Mouse (Mus musculus): ENCODE results near the gene Mrps27. TPM values are rescaled to one million over a fixed set of nuclear protein-coding genes. Genes with fewer than 3 reads are reported as not detected.

The Mrps27 gene
- total and polyA plus RNA-seq, 3 experiments = 32.6 to 64.8 (median 46.8) TPM

GRCm38 (mm10) chr13:99459612-99460011 lies 115.0 kb downstream of the Mrps27 start:
- Histone ChIP-seq H3K36me3 (replicated peaks in 1 of 2; ENCODE audit: control insufficient read depth in 1 of 2, insufficient read depth in 1 of 2, low read length in 1 of 2) (no peaks in the 10 kb centered on the region), H3K27me3 (replicated peaks) (no peaks in the 10 kb centered on the region), H3K9ac (ENCODE audit: insufficient read depth, low read depth) (no peak overlapping the region), H3K79me2 (replicated peaks; ENCODE audit: control insufficient read depth, extremely low read depth, insufficient read depth, poor library complexity, severe bottlenecking) (no peaks in the 10 kb centered on the region), H3K9me3 (replicated peaks; ENCODE audit: low read length) (peaks cover 2% of the 10 kb centered on the region), H3K4me3 (replicated peaks in 1 of 3; ENCODE audit: low read depth in 2 of 3, low read length in 2 of 3, poor library complexity in 1 of 3) (no peak overlapping the region), H3K27ac (ENCODE audit: insufficient read depth, low read depth) (no peak overlapping the region), H3K4me1 (ENCODE audit: control insufficient read depth in 1 of 2, insufficient read depth in 2 of 2) (no peaks in the 10 kb centered on the region), H3K4me2 (ENCODE audit: insufficient read depth, low read depth, poor library complexity, severe bottlenecking) (no peak overlapping the region)
- DNase-seq (ENCODE audit: extremely low read depth) = no peak
- TF ChIP-seq ZC3H11A (IDR thresholded peaks at IDR 0.05; ENCODE audit: low read depth, low read length) = no peak
- TF ChIP-seq CTCF (conservative IDR thresholded peaks at IDR 0.05 in 1 of 2, IDR thresholded peaks at IDR 0.05 in 1 of 2; ENCODE audit: low read depth in 2 of 2, low read length in 2 of 2) = no peak
- TF ChIP-seq SIN3A (IDR thresholded peaks at IDR 0.05; ENCODE audit: low read length) = no peak
- no peak for TF ChIP-seq GABPA (IDR thresholded peaks at IDR 0.05; ENCODE audit: insufficient replicate concordance, low read depth, low read length)
- TF ChIP-seq NRF1 (IDR thresholded peaks at IDR 0.05; ENCODE audit: low read depth, low read length) = no peak
- TF ChIP-seq MEF2A (IDR thresholded peaks at IDR 0.05; ENCODE audit: borderline replicate concordance, low read depth, low read length) = no peak
- TF ChIP-seq CHD2 (IDR thresholded peaks at IDR 0.05; ENCODE audit: low read length) = no peak
- no peak for TF ChIP-seq UBTF (IDR thresholded peaks at IDR 0.05; ENCODE audit: low read depth, low read length)
- no peak for TF ChIP-seq RAD21 (IDR thresholded peaks at IDR 0.05; ENCODE audit: low read depth, low read length)
- TF ChIP-seq MAFK (IDR thresholded peaks at IDR 0.05; ENCODE audit: insufficient replicate concordance, low read length) = no peak
- TF ChIP-seq USF1 (IDR thresholded peaks at IDR 0.05; ENCODE audit: low read depth, low read length) = no peak
- TF ChIP-seq ETS1 (conservative IDR thresholded peaks at IDR 0.05; ENCODE audit: low read depth, low read length) = no peak
- no peak for TF ChIP-seq JUN (IDR thresholded peaks at IDR 0.05; ENCODE audit: insufficient read depth, low read depth, low read length)
- no peak for TF ChIP-seq ZKSCAN1 (IDR thresholded peaks at IDR 0.05; ENCODE audit: borderline replicate concordance, low read depth, low read length)
- dilution Hi-C loops (cut with MboI; ENCODE audit: extremely low pct_ligation_motif_present, extremely low pct_unique_long_range_greater_than_20kb, low sequenced_read_pairs) (no loop called here), in situ Hi-C loops (cut with MboI; ENCODE audit: low pct_ligation_motif_present, low pct_unique_long_range_greater_than_20kb, low sequenced_read_pairs) (no loop called here)

GRCm38 (mm10) chr13:99461886-99462285 lies 117.3 kb downstream of the Mrps27 start:
- TF ChIP-seq NELFE (IDR thresholded peaks at IDR 0.05; ENCODE audit: low read depth, low read length) = no peak
- TF ChIP-seq POLR2AphosphoS2 (IDR thresholded peaks at IDR 0.05; ENCODE audit: low read depth, low read length) = no peak
- TF ChIP-seq CHD2 (IDR thresholded peaks at IDR 0.05; ENCODE audit: low read length) = no peak
- no peak for TF ChIP-seq KAT2A (IDR thresholded peaks at IDR 0.05; ENCODE audit: insufficient replicate concordance, low read length)
- TF ChIP-seq JUN (IDR thresholded peaks at IDR 0.05; ENCODE audit: insufficient read depth, low read depth, low read length) = no peak
- TF ChIP-seq NRF1 (IDR thresholded peaks at IDR 0.05; ENCODE audit: low read depth, low read length) = no peak
- TF ChIP-seq MAFK (IDR thresholded peaks at IDR 0.05; ENCODE audit: insufficient replicate concordance, low read length) = no peak
- no peak for TF ChIP-seq TCF12 (IDR thresholded peaks at IDR 0.05; ENCODE audit: low read depth, low read length)
- TF ChIP-seq USF1 (IDR thresholded peaks at IDR 0.05; ENCODE audit: low read depth, low read length) = no peak
- no peak for TF ChIP-seq CHD1 (IDR thresholded peaks at IDR 0.05; ENCODE audit: low read depth, low read length)
- no peak for TF ChIP-seq ELF1 (IDR thresholded peaks at IDR 0.05; ENCODE audit: low read depth, low read length)
- TF ChIP-seq ETS1 (conservative IDR thresholded peaks at IDR 0.05; ENCODE audit: low read depth, low read length) = no peak
- TF ChIP-seq PAX5 (IDR thresholded peaks at IDR 0.05; ENCODE audit: low read length) = no peak
- no peak for TF ChIP-seq BHLHE40 (IDR thresholded peaks at IDR 0.05; ENCODE audit: low read depth, low read length)
- TF ChIP-seq TBP (conservative IDR thresholded peaks at IDR 0.05; ENCODE audit: low read depth, low read length) = no peak
- TF ChIP-seq GABPA (IDR thresholded peaks at IDR 0.05; ENCODE audit: insufficient replicate concordance, low read depth, low read length) = no peak
- no peak for TF ChIP-seq MEF2A (IDR thresholded peaks at IDR 0.05; ENCODE audit: borderline replicate concordance, low read depth, low read length)
- no peak for TF ChIP-seq EP300 (IDR thresholded peaks at IDR 0.05; ENCODE audit: low read length)
- TF ChIP-seq ZKSCAN1 (IDR thresholded peaks at IDR 0.05; ENCODE audit: borderline replicate concordance, low read depth, low read length) = no peak
- no peak for DNase-seq (ENCODE audit: extremely low read depth)
- Histone ChIP-seq H3K4me1 (ENCODE audit: control insufficient read depth in 1 of 2, insufficient read depth in 2 of 2) (no peaks in the 10 kb centered on the region), H3K27ac (ENCODE audit: insufficient read depth, low read depth) (no peak overlapping the region), H3K4me2 (ENCODE audit: insufficient read depth, low read depth, poor library complexity, severe bottlenecking) (no peak overlapping the region), H3K79me2 (replicated peaks; ENCODE audit: control insufficient read depth, extremely low read depth, insufficient read depth, poor library complexity, severe bottlenecking) (no peaks in the 10 kb centered on the region), H3K36me3 (replicated peaks in 1 of 2; ENCODE audit: control insufficient read depth in 1 of 2, insufficient read depth in 1 of 2, low read length in 1 of 2) (no peaks in the 10 kb centered on the region), H3K4me3 (replicated peaks in 1 of 3; ENCODE audit: low read depth in 2 of 3, low read length in 2 of 3, poor library complexity in 1 of 3) (no peak overlapping the region), H3K9ac (ENCODE audit: insufficient read depth, low read depth) (no peak overlapping the region), H3K9me3 (replicated peaks; ENCODE audit: low read length) (peaks cover 2% of the 10 kb centered on the region), H3K27me3 (replicated peaks) (no peaks in the 10 kb centered on the region)
- dilution Hi-C loops (cut with MboI; ENCODE audit: extremely low pct_ligation_motif_present, extremely low pct_unique_long_range_greater_than_20kb, low sequenced_read_pairs) (no loop called here), in situ Hi-C loops (cut with MboI; ENCODE audit: low pct_ligation_motif_present, low pct_unique_long_range_greater_than_20kb, low sequenced_read_pairs) (no loop called here)
